Mouse (Mus musculus) ES-Bruce4 (cell line): ENCODE data around the gene Sstr5.

Experiments
- CTCF ChIP-seq: IDR thresholded peaks from one replicate; pipeline ENCODE4 v1.8.1; 2011; ENCODE audit warnings: low read depth, low read length
- EP300 ChIP-seq: IDR thresholded peaks from 2 replicates; pipeline ENCODE4 v1.6.1; 2011; ENCODE audit warnings: low read depth, low read length; ENCODE audit not compliant: insufficient read depth
- POLR2A ChIP-seq: IDR thresholded peaks from one replicate; pipeline ENCODE4 v1.8.1; 2011; ENCODE audit warnings: low read length; ENCODE audit not compliant: insufficient read depth

- TF ChIP-seq CTCF = no peak
- TF ChIP-seq POLR2A = no peak
- TF ChIP-seq EP300 = no peak
Measured at GRCm38 (mm10) chr17:25482092-25482491, 15.0 kb downstream of the Sstr5 start.
